Mouse (Mus musculus) bone marrow, adult 2 months (tissue): Measurements from ENCODE around the gene Anxa1. TPM values are rescaled to one million over a fixed set of nuclear protein-coding genes. Genes with fewer than 3 reads are reported as not detected.

Experiments used
- H3K27ac ChIP-seq: fragments of 200-500 bp; 2 replicates; pipeline ENCODE4 v1.5.1; 2012; ENCODE audit warnings: low read depth, mild to moderate bottlenecking, control low read depth, inconsistent platforms, low read length; ENCODE audit not compliant: control insufficient read depth, poor library complexity, insufficient read depth
- H3K4me1 ChIP-seq: fragments of 200-500 bp; 2 replicates; pipeline ENCODE4 v1.6.1; 2011; ENCODE audit warnings: low read length; ENCODE audit not compliant: control insufficient read depth, insufficient read depth
- H3K4me3 ChIP-seq: fragments of 200-500 bp; replicated peaks from 2 replicates; pipeline ENCODE3; 2011; ENCODE audit warnings: mild to moderate bottlenecking, low read depth, low read length, control low read depth; ENCODE audit not compliant: control insufficient read depth
- CTCF ChIP-seq: fragments of 200-500 bp; IDR thresholded peaks from 2 replicates; pipeline ENCODE4 v1.5.1; 2011; ENCODE audit warnings: low read length, control low read depth; ENCODE audit not compliant: control insufficient read depth, insufficient read depth
- POLR2A ChIP-seq: fragments of 200-500 bp; IDR thresholded peaks from 2 replicates; pipeline ENCODE4 v1.6.1; 2011; ENCODE audit warnings: low read depth, mild to moderate bottlenecking, control low read depth, low read length, borderline replicate concordance; ENCODE audit not compliant: control insufficient read depth
- WGBS: fragments of 180-500 bp; shearing (Covaris S2); methylation state at CpG from one replicate; pipeline ENCODE4 v1.1.7; 2018; 5-methylcytosine and 5-hydroxymethylcytosine counted together
- polyA plus RNA-seq: library from polyadenylated mRNA; stranded (reverse); fragments of >200 nt; gene quantifications from 2 replicates; pipeline ENCODE4 v1.2.4, GENCODE M21; 2011; ENCODE audit warnings: low replicate concordance; ENCODE audit not compliant: missing spikeins, insufficient read depth, insufficient read length

Anxa1 gene
- polyA plus RNA-seq, 1 experiment, result 331 TPM

GRCm38 (mm10) chr19:20405015-20405414 lies 14.3 kb upstream of the Anxa1 start:
- peaks cover 3% of the 10 kb centered on the region for H3K4me1 ChIP-seq
- no peak overlapping the region for H3K4me3 ChIP-seq
- no peak overlapping the region for H3K27ac ChIP-seq
- no peak for TF ChIP-seq POLR2A
- no peak for TF ChIP-seq CTCF
- WGBS, result 77% methylated on average over 4 of the region's 4 CpGs

GRCm38 (mm10) chr19:20403740-20404139 lies 13.0 kb upstream of the Anxa1 start:
- Histone ChIP-seq H3K4me1 (no peaks in the 10 kb centered on the region; the same call in 1 of the 2 replicates), H3K4me3 (no peak overlapping the region), H3K27ac (no peak overlapping the region)
- TF ChIP-seq POLR2A (no peak), CTCF (no peak)
- 28% methylated on average over 3 of the region's 3 CpGs for WGBS

GRCm38 (mm10) chr19:20403219-20403618 lies 12.5 kb upstream of the Anxa1 start:
- no peak overlapping the region for H3K4me3 ChIP-seq
- H3K27ac ChIP-seq, result no peak overlapping the region
- WGBS, result 79% methylated on average over 1 of the region's 1 CpGs
- no peaks in the 10 kb centered on the region; the same call in 1 of the 2 replicates for H3K4me1 ChIP-seq
- TF ChIP-seq CTCF (no peak), POLR2A (no peak)

- Histone ChIP-seq H3K27ac (no peak overlapping the region), H3K4me3 (no peak overlapping the region), H3K4me1 (no peaks in the 10 kb centered on the region)
- no peak for TF ChIP-seq CTCF
- 63% methylated on average over 5 of the region's 5 CpGs for WGBS
These were observed 11.9 kb upstream of the Anxa1 start for GRCm38 (mm10) chr19:20402516-20403200.

GRCm38 (mm10) chr19:20401961-20402360 lies 11.2 kb upstream of the Anxa1 start:
- Histone ChIP-seq H3K4me1 (no peaks in the 10 kb centered on the region), H3K4me3 (no peak overlapping the region), H3K27ac (no peak overlapping the region)
- no peak for TF ChIP-seq POLR2A
- TF ChIP-seq CTCF, result no peak
- 83% methylated on average over 3 of the region's 3 CpGs for WGBS

- TF ChIP-seq POLR2A (no peak), CTCF (no peak)
- H3K4me3 ChIP-seq, result no peak overlapping the region
- no peak overlapping the region for H3K27ac ChIP-seq
- 84% methylated on average over 4 of the region's 4 CpGs for WGBS
- H3K4me1 ChIP-seq, result no peaks in the 10 kb centered on the region
These were observed 8.4 kb upstream of the Anxa1 start for GRCm38 (mm10) chr19:20399187-20399586.

DNA sequence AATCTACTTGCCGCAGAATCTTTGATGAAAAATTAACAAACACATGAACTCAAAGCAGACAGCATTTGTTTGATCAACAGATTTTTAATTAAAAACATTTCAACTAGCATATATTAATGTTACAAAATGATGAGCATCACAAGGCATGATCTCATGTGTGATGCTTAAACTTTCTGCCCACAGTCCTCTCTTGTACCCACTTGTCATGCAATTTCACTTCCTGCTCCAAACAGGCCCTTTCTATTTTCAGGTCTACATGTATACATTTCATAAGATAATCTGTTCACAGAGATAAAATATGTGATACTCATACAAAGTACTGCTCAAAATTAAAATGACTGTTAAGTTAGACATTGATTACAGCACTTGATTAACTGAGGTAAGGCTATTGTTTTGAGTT lies 6.3 kb upstream of the Anxa1 start:
- Histone ChIP-seq H3K27ac (no peak overlapping the region), H3K4me1 (no peaks in the 10 kb centered on the region), H3K4me3 (no peak overlapping the region)
- WGBS, result 94% methylated on average over 1 of the region's 1 CpGs
- no peak for TF ChIP-seq CTCF
- TF ChIP-seq POLR2A, result no peak

GRCm38 (mm10) chr19:20393556-20394274 lies 3.0 kb upstream of the Anxa1 start:
- TF ChIP-seq POLR2A (no peak), CTCF (no peak)
- H3K27ac ChIP-seq, result no peak overlapping the region
- no peaks in the 10 kb centered on the region for H3K4me1 ChIP-seq
- H3K4me3 ChIP-seq, result no peak overlapping the region
- 78% methylated on average over 6 of the region's 6 CpGs for WGBS
